Mouse (Mus musculus) embryonic facial prominence, embryonic 14.5 days (tissue): Measurements from ENCODE around the gene Erbb4. TPM values are rescaled to one million over a fixed set of nuclear protein-coding genes. Genes with fewer than 3 reads are reported as not detected.

Experiments
- ATAC-seq: fragments of 200-750 bp; cut with Nextera tagmentation; 2 replicates; pipeline ENCODE4 v1.8.0; 2017; ENCODE audit warnings: low read depth, moderate number of reproducible peaks, moderate TSS enrichment
- DNase-seq: peaks from one replicate; pipeline ENCODE4 v3.0.0-alpha.2; 2015; ENCODE audit warnings: low spot score
- H3K27ac ChIP-seq: fragments of 300-500 bp; sonication (generic); replicated peaks from 2 replicates; pipeline ENCODE4 v1.5.1; 2014; ENCODE audit warnings: low read depth, mild to moderate bottlenecking, low read length, moderate library complexity
- H3K27me3 ChIP-seq: fragments of 300-500 bp; sonication (generic); replicated peaks from 2 replicates; pipeline ENCODE4 v1.6.1; 2014; ENCODE audit warnings: low read length; ENCODE audit not compliant: control insufficient read depth, insufficient read depth
- H3K36me3 ChIP-seq: fragments of 300-500 bp; sonication (generic); 2 replicates; pipeline ENCODE4 v1.6.1; 2014; ENCODE audit warnings: low read length, mixed read lengths; ENCODE audit not compliant: control insufficient read depth, insufficient read depth
- H3K4me1 ChIP-seq: fragments of 300-500 bp; sonication (generic); 2 replicates; pipeline ENCODE4 v1.6.1; 2014; ENCODE audit warnings: antibody characterized with exemption, low read length; ENCODE audit not compliant: control insufficient read depth, insufficient read depth
- H3K4me2 ChIP-seq: fragments of 300-500 bp; sonication (generic); 2 replicates; pipeline ENCODE4 v1.6.1; 2014; ENCODE audit warnings: low read depth, mild to moderate bottlenecking, low read length, moderate library complexity, mixed read lengths
- H3K4me3 ChIP-seq: fragments of 300-500 bp; sonication (generic); 2 replicates; pipeline ENCODE4 v1.5.1; 2014; ENCODE audit warnings: low read depth, mild to moderate bottlenecking, low read length
- H3K9ac ChIP-seq: fragments of 300-500 bp; sonication (generic); 2 replicates; pipeline ENCODE4 v1.6.1; 2014; ENCODE audit warnings: low read depth, mild to moderate bottlenecking, low read length, moderate library complexity, mixed read lengths
- H3K9me3 ChIP-seq: fragments of 300-500 bp; sonication (generic); 2 replicates; pipeline ENCODE4 v1.6.1; 2016; ENCODE audit warnings: low read length; ENCODE audit not compliant: control insufficient read depth
- WGBS: fragments of 180-500 bp; shearing (Covaris S2); extraction: QIAGEN DNeasy Blood & Tissue Kit; methylation state at CpG from one replicate; pipeline ENCODE4 v1.1.7; 2014; 5-methylcytosine and 5-hydroxymethylcytosine counted together
- polyA plus RNA-seq: library from polyadenylated mRNA; unstranded; fragments of >200 nt; fragmentation: Nextera tagmentation; extraction: Ambion mirVana; gene quantifications from 2 replicates; pipeline ENCODE4 v1.2.1, GENCODE M21; 2014

Erbb4 gene
- polyA plus RNA-seq, 1 experiment from 2014 or later, result 1.3 TPM

GRCm38 (mm10) chr1:68150572-68150971 lies 957.3 kb downstream of the Erbb4 start:
- no peak overlapping the region for H3K9ac ChIP-seq
- H3K4me2 ChIP-seq, result no peak overlapping the region
- no peak overlapping the region for H3K4me3 ChIP-seq
- H3K9me3 ChIP-seq, result no peaks in the 10 kb centered on the region
- DNase-seq (no peak), ATAC-seq (no peak)
- H3K36me3 ChIP-seq, result no peaks in the 10 kb centered on the region
- no peaks in the 10 kb centered on the region for H3K27me3 ChIP-seq
- no peak overlapping the region for H3K27ac ChIP-seq
- WGBS, result 84% methylated on average over 2 of the region's 2 CpGs
- H3K4me1 ChIP-seq, result no peaks in the 10 kb centered on the region

GRCm38 (mm10) chr1:68142562-68143350 lies 965.1 kb downstream of the Erbb4 start:
- no peaks in the 10 kb centered on the region for H3K4me1 ChIP-seq
- no peak overlapping the region for H3K4me2 ChIP-seq
- WGBS, result 71% methylated on average over 7 of the region's 7 CpGs
- H3K27ac ChIP-seq, result no peak overlapping the region
- no peaks in the 10 kb centered on the region for H3K27me3 ChIP-seq
- H3K9ac ChIP-seq, result no peak overlapping the region
- DNase-seq, result peak; percentile 28
- ATAC-seq, result peak; percentile 67; the same call in 1 of the 2 replicates
- H3K9me3 ChIP-seq, result no peaks in the 10 kb centered on the region
- no peak overlapping the region for H3K4me3 ChIP-seq
- H3K36me3 ChIP-seq, result no peaks in the 10 kb centered on the region

- H3K4me2 ChIP-seq, result no peak overlapping the region
- ATAC-seq, result no peak
- no peak overlapping the region for H3K4me3 ChIP-seq
- no peak for DNase-seq
- no peaks in the 10 kb centered on the region for H3K36me3 ChIP-seq
- no peak overlapping the region for H3K9ac ChIP-seq
- no peaks in the 10 kb centered on the region for H3K27me3 ChIP-seq
- no peak overlapping the region for H3K27ac ChIP-seq
- no peaks in the 10 kb centered on the region for H3K4me1 ChIP-seq
- H3K9me3 ChIP-seq, result no peaks in the 10 kb centered on the region
Observed at GRCm38 (mm10) chr1:68134943-68135342, 972.9 kb downstream of the Erbb4 start.

- H3K36me3 ChIP-seq, result no peaks in the 10 kb centered on the region
- no peaks in the 10 kb centered on the region for H3K4me1 ChIP-seq
- H3K4me2 ChIP-seq, result no peak overlapping the region
- no peak overlapping the region for H3K4me3 ChIP-seq
- no peaks in the 10 kb centered on the region for H3K9me3 ChIP-seq
- H3K27ac ChIP-seq, result no peak overlapping the region
- H3K27me3 ChIP-seq, result no peaks in the 10 kb centered on the region
- 83% methylated on average over 2 of the region's 2 CpGs for WGBS
- DNase-seq (no peak), ATAC-seq (no peak)
- H3K9ac ChIP-seq, result no peak overlapping the region
Observed at GRCm38 (mm10) chr1:68134450-68134849, 973.4 kb downstream of the Erbb4 start.

- Histone ChIP-seq H3K27me3 (no peaks in the 10 kb centered on the region), H3K9me3 (no peaks in the 10 kb centered on the region), H3K36me3 (no peaks in the 10 kb centered on the region), H3K4me3 (no peak overlapping the region), H3K4me2 (no peak overlapping the region), H3K9ac (no peak overlapping the region), H3K4me1 (no peaks in the 10 kb centered on the region), H3K27ac (no peak overlapping the region)
- DNase-seq, result no peak
- WGBS, result 84% methylated on average over 2 of the region's 2 CpGs
- no peak for ATAC-seq
Observed at GRCm38 (mm10) chr1:68123541-68123940, 984.3 kb downstream of the Erbb4 start.

- Histone ChIP-seq H3K9me3 (no peaks in the 10 kb centered on the region), H3K27ac (no peak overlapping the region), H3K36me3 (no peaks in the 10 kb centered on the region), H3K4me2 (no peak overlapping the region), H3K27me3 (no peaks in the 10 kb centered on the region), H3K4me1 (no peaks in the 10 kb centered on the region), H3K4me3 (no peak overlapping the region), H3K9ac (no peak overlapping the region)
- WGBS, result 69% methylated on average over 7 of the region's 7 CpGs
- DNase-seq (no peak), ATAC-seq (no peak)
Observed at GRCm38 (mm10) chr1:68120364-68120763, 987.5 kb downstream of the Erbb4 start.

GRCm38 (mm10) chr1:68115721-68116120 lies 992.1 kb downstream of the Erbb4 start:
- WGBS, result 67% methylated on average over 5 of the region's 5 CpGs
- no peaks in the 10 kb centered on the region for H3K36me3 ChIP-seq
- H3K4me2 ChIP-seq, result no peak overlapping the region
- no peak for DNase-seq
- H3K9ac ChIP-seq, result no peak overlapping the region
- no peak for ATAC-seq
- no peak overlapping the region for H3K27ac ChIP-seq
- H3K4me1 ChIP-seq, result no peaks in the 10 kb centered on the region
- H3K4me3 ChIP-seq, result no peak overlapping the region
- no peaks in the 10 kb centered on the region for H3K9me3 ChIP-seq
- H3K27me3 ChIP-seq, result no peaks in the 10 kb centered on the region

- ATAC-seq (no peak), DNase-seq (peak; percentile 34)
- no peak overlapping the region for H3K27ac ChIP-seq
- no peaks in the 10 kb centered on the region for H3K27me3 ChIP-seq
- no peaks in the 10 kb centered on the region for H3K9me3 ChIP-seq
- WGBS, result 62% methylated on average over 3 of the region's 3 CpGs
- no peak overlapping the region for H3K4me2 ChIP-seq
- H3K4me1 ChIP-seq, result no peaks in the 10 kb centered on the region
- no peaks in the 10 kb centered on the region for H3K36me3 ChIP-seq
- no peak overlapping the region for H3K9ac ChIP-seq
- H3K4me3 ChIP-seq, result no peak overlapping the region
Observed at GRCm38 (mm10) chr1:68106543-68106860, 1001.4 kb downstream of the Erbb4 start.

GRCm38 (mm10) chr1:68105834-68106542 lies 1001.9 kb downstream of the Erbb4 start:
- no peak overlapping the region for H3K4me2 ChIP-seq
- no peaks in the 10 kb centered on the region for H3K27me3 ChIP-seq
- H3K36me3 ChIP-seq, result no peaks in the 10 kb centered on the region
- no peak overlapping the region for H3K27ac ChIP-seq
- no peak overlapping the region for H3K4me3 ChIP-seq
- no peaks in the 10 kb centered on the region for H3K9me3 ChIP-seq
- ATAC-seq, result no peak
- no peak overlapping the region for H3K9ac ChIP-seq
- DNase-seq, result peak; percentile 5
- 57% methylated on average over 7 of the region's 7 CpGs for WGBS
- H3K4me1 ChIP-seq, result no peaks in the 10 kb centered on the region
